Mouse (Mus musculus) heart, postnatal 0 days (tissue): ENCODE results near the gene Dnm2. TPM values are rescaled to one million over a fixed set of nuclear protein-coding genes. Genes with fewer than 3 reads are reported as not detected.
"Not testable (repeated sequence)": the region's sequence is repeated elsewhere in the genome, so short reads cannot be mapped to it uniquely, and the experiment has no call there.

Source experiments
- ATAC-seq: fragments of 200-750 bp; cut with Nextera tagmentation; 2 replicates; pipeline ENCODE4 v1.8.0; 2017; ENCODE audit warnings: low read depth, moderate number of reproducible peaks, moderate library complexity; ENCODE audit not compliant: insufficient read depth
- DNase-seq: peaks from one replicate; pipeline ENCODE4 v3.0.0-alpha.2; 2016; ENCODE audit warnings: low spot score
- H3K27ac ChIP-seq: fragments of 300-500 bp; sonication (generic); 2 replicates; pipeline ENCODE4 v1.5.1; 2014; ENCODE audit warnings: low read depth, mild to moderate bottlenecking
- H3K27me3 ChIP-seq: fragments of 300-500 bp; sonication (generic); 2 replicates; pipeline ENCODE4 v1.6.1; 2014; ENCODE audit warnings: low read length, mixed read lengths; ENCODE audit not compliant: control insufficient read depth, insufficient read depth
- H3K36me3 ChIP-seq: fragments of 300-500 bp; sonication (generic); replicated peaks from 2 replicates; pipeline ENCODE4 v1.6.1; 2014; ENCODE audit warnings: low read length, mixed read lengths; ENCODE audit not compliant: control insufficient read depth, insufficient read depth
- H3K4me1 ChIP-seq: fragments of 300-500 bp; sonication (generic); 2 replicates; pipeline ENCODE4 v1.6.1; 2014; ENCODE audit warnings: antibody characterized with exemption; ENCODE audit not compliant: control insufficient read depth, insufficient read depth
- H3K4me2 ChIP-seq: fragments of 300-500 bp; sonication (generic); 2 replicates; pipeline ENCODE4 v1.6.1; 2014; ENCODE audit warnings: low read depth, mild to moderate bottlenecking, low read length, moderate library complexity
- H3K4me3 ChIP-seq: fragments of 300-500 bp; sonication (generic); 2 replicates; pipeline ENCODE4 v1.5.1; 2014; ENCODE audit warnings: low read depth, low read length
- H3K9ac ChIP-seq: fragments of 300-500 bp; sonication (generic); replicated peaks from 2 replicates; pipeline ENCODE4 v1.6.1; 2014; ENCODE audit warnings: low read depth, low read length, mixed read lengths
- H3K9me3 ChIP-seq: fragments of 300-500 bp; sonication (generic); replicated peaks from 2 replicates; pipeline ENCODE4 v1.6.1; 2016; ENCODE audit warnings: low read length; ENCODE audit not compliant: control insufficient read depth
- CTCF ChIP-seq: IDR thresholded peaks from 2 replicates; pipeline ENCODE4 v1.5.1; 2016; ENCODE audit warnings: antibody characterized with exemption, control low read depth, low read depth
- EP300 ChIP-seq: IDR thresholded peaks from 2 replicates; pipeline ENCODE4 v1.6.1; 2016; ENCODE audit warnings: antibody characterized with exemption, low read depth
- WGBS: fragments of 180-500 bp; shearing (Covaris S2); extraction: QIAGEN DNeasy Blood & Tissue Kit; methylation state at CpG from one replicate; pipeline ENCODE4 v1.1.7; 2014; 5-methylcytosine and 5-hydroxymethylcytosine counted together
- polyA plus RNA-seq: library from polyadenylated mRNA; unstranded; fragments of >200 nt; fragmentation: Nextera tagmentation; extraction: Ambion mirVana; gene quantifications from 2 replicates; pipeline ENCODE4 v1.2.1, GENCODE M21; 2015
- total RNA-seq: library from RNA; depleted of rRNA; stranded (reverse); fragments of >200 nt; gene quantifications from 2 replicates; pipeline ENCODE4 v1.2.3, GENCODE M21; 2014; ENCODE audit warnings: low replicate concordance

Gene Dnm2
- total and polyA plus RNA-seq, 2 experiments from 2014 or later = 61.1 to 95.8 TPM

DNA sequence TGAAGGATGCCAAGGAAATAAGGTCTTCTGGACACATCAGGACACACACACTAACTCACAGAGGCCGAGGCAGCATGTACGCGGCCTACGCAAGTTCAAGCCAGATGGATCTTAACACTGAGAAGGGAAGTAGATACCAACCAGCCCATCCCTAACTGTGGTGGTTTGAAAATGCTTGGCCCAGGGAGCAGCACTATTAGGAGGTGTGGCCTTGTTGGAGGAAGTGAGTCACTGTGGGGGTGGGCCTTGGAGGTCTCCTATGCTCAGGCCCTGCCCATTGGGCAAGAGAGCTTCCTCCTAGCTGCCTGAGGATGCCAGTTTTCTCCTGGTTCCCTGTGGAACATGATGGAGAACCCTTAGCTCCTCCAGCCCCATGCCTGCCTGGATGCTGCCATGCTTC is 88.8 kb downstream of the Dnm2 start:
- 100% methylated on average over 4 of the region's 4 CpGs for WGBS

DNA sequence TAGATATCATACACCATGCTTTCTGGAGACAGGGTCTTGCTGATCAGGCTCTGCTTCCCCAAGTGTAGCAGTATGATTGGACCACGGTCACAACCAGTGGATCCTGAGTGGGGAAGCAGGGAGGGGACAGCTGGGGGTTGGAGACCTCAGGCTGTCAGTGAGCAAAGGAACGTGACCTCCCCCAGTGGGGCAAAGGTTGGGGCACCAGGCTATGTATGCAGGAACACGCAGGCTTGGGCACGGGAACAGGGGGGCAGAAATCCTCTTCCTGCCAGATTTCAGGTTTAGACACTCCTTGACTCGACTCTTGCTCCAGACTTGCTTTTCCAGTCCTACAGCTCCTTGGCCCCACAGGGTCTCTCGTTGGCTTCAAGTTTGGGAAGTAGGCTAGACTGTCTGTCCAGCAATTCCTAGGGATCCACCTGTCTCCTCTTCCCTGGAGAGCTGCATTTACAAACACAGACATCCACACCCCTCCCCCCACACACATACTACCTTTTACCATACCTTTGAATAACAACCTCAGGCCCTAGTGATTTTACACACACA is 93.3 kb downstream of the Dnm2 start:
- ATAC-seq (no peak), DNase-seq (no peak)
- TF ChIP-seq CTCF = no peak
- TF ChIP-seq EP300 = no peak

More for the DNA sequence above, 88.8 kb downstream of the Dnm2 start:
- Histone ChIP-seq H3K27ac (no peak overlapping the region), H3K9ac (no peak overlapping the region), H3K4me3 (no peak overlapping the region), H3K36me3 (0 out of 2 replicates have a peak, but pooled peaks cover 4% of the 10 kb centered on the region), H3K27me3 (no peaks in the 10 kb centered on the region), H3K9me3 (no peaks in the 10 kb centered on the region), H3K4me1 (peaks cover 14% of the 10 kb centered on the region; the same call in 1 of the 2 replicates), H3K4me2 (no peak overlapping the region)
- TF ChIP-seq CTCF = no peak
- TF ChIP-seq EP300 = no peak
- ATAC-seq (no peak), DNase-seq (no peak)

DNA sequence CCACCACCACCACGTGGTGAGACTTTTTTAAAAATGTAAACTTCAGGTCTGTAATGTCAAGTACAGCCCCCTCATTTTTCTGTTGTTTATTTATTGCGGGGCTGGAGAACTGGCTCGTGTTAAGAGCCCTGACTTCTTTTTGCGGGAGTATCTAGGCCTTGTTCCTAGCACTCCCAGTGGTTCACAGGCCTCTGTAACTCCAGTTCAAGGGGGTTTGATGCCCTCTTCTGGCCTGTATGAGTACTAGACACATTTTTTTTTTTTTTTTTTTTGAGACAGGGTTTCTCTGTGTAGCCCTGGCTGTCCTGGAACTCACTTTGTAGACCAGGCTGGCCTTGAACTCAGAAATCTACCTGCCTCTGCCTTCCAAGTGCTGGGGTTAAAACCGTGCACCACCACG is 94.0 kb downstream of the Dnm2 start:
- H3K27me3 ChIP-seq, ATAC-seq, H3K27ac ChIP-seq, H3K36me3 ChIP-seq, H3K4me3 ChIP-seq, H3K9ac ChIP-seq, H3K9me3 ChIP-seq, H3K4me2 ChIP-seq, DNase-seq, H3K4me1 ChIP-seq: not testable (repeated sequence)
- WGBS = 85% methylated on average over 6 of the region's 6 CpGs

More for the DNA sequence above, 93.3 kb downstream of the Dnm2 start:
- no peaks in the 10 kb centered on the region for H3K9me3 ChIP-seq
- H3K4me3 ChIP-seq = no peak overlapping the region
- H3K27ac ChIP-seq = no peak overlapping the region
- H3K9ac ChIP-seq = no peak overlapping the region
- no peaks in the 10 kb centered on the region for H3K36me3 ChIP-seq
- H3K4me2 ChIP-seq = no peak overlapping the region
- no peaks in the 10 kb centered on the region for H3K4me1 ChIP-seq
- WGBS = 68% methylated on average over 6 of the region's 6 CpGs
- no peaks in the 10 kb centered on the region for H3K27me3 ChIP-seq

DNA sequence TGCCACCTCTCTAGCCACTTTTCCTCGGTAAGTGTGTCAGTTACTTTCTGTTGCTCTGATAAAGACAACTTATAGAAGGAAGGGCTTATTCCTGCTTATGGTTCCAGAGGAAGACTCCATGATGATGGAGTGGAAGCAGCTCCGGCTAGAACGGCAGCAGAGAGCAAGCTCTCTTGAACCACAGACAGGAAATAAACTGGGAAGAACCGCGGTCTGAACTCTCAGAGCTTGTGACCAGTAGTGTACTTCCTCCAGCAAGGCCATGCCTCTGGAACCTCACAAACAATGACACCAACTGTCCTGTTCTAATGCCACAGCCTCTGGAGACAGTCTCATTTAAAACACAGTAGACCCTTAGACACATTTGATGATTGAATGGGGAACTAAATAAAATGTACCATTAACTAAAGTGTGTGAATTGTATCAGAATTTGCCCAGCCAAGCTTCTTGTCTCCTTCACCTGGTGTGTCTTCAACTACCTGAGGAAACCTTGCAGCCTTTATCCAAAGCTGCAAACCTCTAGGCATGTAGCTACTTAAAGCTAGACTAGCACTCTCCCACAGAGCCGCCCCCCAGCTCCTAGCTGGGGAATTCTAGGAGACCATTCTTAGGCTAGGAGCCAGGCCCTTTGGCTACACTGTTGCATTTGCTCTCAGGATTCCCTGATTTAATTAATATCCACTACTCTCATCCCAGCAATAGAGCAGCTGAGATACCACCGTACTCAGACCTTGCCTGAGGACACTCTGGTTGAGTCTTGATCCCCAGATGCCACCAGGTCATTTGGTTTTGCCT is 100.6 kb downstream of the Dnm2 start:
- ATAC-seq (no peak), DNase-seq (no peak)
- WGBS = 71% methylated on average over 7 of the region's 7 CpGs
- Histone ChIP-seq H3K27me3 (no peaks in the 10 kb centered on the region), H3K36me3 (no peaks in the 10 kb centered on the region), H3K4me1 (no peaks in the 10 kb centered on the region), H3K4me2 (no peak overlapping the region), H3K9ac (no peak overlapping the region), H3K4me3 (no peak overlapping the region), H3K27ac (no peak overlapping the region), H3K9me3 (no peaks in the 10 kb centered on the region)
- TF ChIP-seq CTCF = no peak
- no peak for TF ChIP-seq EP300

DNA sequence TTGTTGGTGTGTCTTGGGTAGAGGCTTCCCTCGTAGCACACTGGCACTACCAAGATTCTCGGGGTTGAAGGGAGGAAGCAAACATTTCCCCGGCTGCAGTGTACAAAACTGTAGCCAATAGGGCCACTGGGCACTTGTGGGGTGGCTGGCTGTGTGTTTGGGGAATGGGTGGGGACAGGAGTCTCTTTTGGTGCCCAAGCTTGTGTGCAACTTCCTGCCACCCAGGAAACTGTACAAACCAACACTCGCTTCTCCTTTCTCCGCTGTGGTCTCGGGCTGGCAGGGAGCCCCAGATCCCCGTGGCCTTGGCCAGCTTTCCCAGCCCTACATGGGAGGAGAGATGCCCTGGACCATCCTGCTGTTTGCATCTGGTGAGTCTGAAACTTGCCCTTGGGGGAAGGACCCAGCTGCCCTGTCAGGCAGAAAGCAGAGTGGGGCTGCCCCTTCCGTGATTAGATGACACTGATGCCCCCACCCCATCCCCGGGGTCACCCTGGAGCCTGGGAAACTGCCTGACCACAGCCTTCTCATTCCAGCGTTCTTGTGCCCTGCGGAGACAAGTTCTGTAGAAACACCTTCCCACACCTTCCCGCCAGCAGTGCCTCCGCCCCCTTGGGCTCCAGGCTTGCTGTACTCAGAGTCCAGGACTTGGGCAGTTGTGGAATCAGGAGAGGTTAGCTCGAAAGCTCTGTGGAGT is 101.4 kb downstream of the Dnm2 start, which contains the start of gene AB124611:
Gene AB124611, plus strand, starts transcription at position 240 of the 697 bp plus-strand sequence.
- no peak for TF ChIP-seq CTCF
- no peak for TF ChIP-seq EP300
- Histone ChIP-seq H3K36me3 (no peaks in the 10 kb centered on the region), H3K9me3 (no peaks in the 10 kb centered on the region), H3K4me3 (peak within 1 kb of the TSS; percentile 14; the same call in 1 of the 2 replicates), H3K4me1 (no peaks in the 10 kb centered on the region), H3K27ac (0 out of 2 replicates have a peak within 1 kb of the TSS, but pooled peaks have one; percentile 34), H3K4me2 (peak within 1 kb of the TSS; percentile 42; the same call in 1 of the 2 replicates), H3K9ac (no peak within 1 kb of the TSS; the same call in 1 of the 2 replicates), H3K27me3 (no peaks in the 10 kb centered on the region)
- DNase-seq (no peak), ATAC-seq (no peak)
- 49% methylated on average over 14 of the region's 14 CpGs for WGBS
